Mouse (Mus musculus): ENCODE measurements around the gene 1700037H04Rik. TPM values are rescaled to one million over a fixed set of nuclear protein-coding genes. Genes with fewer than 3 reads are reported as not detected.
"Not testable (repeated sequence)": the region's sequence is repeated elsewhere in the genome, so short reads cannot be mapped to it uniquely, and the experiment has no call there.

1700037H04Rik gene
- polyA plus RNA-seq, 3 experiments from 2014 or later: 36.5 to 54.8 (median 46.3) TPM

DNA sequence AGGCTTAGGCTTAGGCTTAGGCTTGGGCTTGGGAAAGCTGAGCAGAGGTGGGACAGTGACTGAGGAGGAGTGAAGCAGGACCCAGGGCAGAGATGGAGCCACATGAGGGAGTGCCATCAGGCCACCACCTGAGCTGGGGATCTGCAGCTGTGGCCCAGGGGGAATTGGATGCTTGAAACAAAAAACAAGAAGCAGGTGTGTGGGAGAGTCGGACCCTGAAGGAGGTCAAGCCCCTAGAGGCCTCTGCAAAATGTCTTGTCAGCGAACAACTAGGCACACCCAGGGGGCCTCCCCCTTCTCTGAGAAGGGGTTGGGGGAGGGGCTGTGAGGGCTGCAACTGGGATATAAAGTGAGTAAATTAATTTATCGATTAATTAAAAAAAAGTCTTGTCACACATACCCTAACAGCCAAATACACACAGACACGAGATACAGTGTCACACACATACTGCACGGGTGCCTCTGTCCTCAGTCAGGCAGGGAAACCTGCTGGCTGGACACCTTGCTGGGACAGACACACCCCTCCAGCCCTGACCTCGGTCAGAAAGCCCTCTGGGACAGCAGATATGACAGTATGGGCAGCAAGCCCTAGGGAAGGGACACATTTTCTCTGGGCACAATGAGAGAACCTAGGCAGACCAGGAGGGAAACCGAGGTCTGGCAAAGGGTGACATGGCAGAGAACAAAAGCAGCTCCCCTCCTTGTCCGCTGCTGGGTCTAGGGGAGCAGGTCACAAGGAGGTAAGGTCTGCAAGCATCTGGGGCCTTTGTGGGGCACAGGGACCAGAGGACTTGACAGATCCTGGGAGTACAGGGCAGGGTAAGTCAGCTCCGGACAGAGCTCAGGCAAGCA is 33.7 kb downstream of the 1700037H04Rik start:
- ATAC-seq: no peak

DNA sequence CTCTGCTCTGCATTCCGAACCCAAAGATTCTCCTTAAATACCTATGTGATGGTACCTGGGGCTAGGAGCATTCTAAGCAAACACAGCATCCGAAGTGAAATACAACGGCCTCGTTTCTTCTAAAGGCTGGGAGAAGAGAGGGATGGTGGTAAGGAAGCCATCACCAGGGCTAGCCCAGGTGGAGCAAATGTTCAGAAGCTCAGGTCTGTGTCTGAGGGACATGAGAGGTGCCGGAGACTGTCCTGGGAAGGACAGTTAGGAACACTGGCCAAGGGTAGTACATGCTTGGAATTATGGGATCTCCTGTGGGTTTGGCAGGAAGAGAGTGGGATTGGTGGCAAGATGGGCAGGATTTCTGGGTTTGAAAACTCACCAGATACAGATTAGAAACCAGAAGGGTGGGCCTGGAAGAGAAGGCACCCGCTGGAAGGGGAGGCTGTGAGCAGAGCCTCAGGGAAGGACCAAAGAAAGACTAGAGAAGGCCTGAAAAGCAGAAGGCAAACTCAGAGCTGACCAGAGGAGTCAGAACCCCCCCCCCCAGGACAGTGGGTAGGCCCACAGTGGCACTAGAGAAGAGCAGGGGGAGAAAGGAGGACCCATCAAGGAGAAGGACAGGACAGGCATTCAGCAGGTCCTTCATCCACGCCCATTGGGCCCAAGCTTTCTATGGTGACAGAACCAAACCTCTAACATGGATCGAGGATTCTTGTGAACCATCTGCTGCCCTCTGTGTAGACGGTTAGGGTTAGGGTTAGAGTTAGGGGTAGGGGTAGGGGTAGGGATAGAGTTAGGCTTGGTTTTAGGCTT is 34.5 kb downstream of the 1700037H04Rik start:
- ATAC-seq: no peak

DNA sequence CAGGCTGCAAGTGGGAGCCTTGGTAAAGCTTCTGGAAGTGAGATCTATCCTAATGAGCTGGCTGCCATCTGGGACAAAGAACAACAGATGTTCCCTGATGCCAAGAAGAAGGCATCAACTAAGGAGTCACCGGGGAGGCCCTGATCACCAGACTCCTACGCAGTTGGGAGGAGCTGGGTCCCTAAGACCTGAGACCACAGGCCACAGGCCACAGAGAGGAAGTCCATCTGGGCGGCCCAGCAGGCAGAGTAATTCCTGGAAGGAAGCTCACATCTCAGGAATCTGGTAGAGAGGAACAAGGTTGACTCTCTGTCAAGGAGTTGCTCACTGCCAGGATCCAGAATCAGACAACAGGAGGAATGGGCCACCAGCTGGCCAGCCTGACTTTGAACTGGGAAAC is 35.7 kb downstream of the 1700037H04Rik start:
- ATAC-seq: no peak

DNA sequence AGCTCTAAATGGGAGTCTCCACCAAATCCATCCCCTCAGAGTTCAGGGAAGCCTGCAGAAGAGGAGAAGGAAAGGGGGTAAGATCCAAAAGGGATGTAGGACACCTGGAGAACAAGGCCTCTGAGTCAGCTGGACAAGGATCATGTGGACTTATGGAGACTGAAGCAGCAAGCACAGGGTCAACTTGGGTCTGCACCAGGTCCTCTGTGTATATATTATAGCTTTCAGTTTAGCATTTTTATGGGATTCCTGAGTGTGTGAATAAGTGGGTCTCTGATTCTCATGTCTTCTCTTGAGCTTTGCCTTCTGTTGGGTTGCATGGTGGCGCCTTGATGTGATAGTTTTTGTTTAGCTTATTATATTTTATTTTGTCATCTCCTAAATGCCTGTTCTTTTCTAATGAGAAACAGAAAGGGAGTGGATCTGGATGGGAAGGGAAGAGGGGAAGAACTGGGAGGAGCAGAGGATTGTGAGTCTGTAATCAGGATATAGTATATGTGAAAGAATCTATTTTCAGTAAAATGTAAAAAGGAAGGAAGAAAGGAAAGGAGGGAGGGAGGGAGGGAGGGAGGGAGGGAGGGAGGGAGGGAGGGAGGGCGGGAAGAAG is 40.8 kb downstream of the 1700037H04Rik start:
- ATAC-seq: no peak

DNA sequence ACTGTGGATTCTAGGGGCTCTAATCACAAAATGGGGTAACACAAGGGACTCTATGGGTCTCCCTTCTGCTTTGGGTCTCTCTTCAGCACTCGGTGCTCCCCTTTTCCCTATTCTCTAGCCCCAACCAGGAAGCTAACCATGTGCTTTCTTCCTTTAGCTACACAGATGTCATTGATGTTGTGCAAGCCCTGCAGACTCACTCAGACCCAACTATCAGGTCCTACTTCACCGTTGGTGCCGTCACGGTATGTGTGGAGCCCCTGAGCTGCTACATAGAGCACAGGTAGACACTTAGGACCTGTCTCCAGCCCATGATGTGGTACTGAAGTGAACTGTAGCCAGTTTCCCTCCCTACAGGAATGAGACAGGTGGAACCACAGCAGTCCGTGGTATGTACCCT is 53.9 kb downstream of the 1700037H04Rik start:
- no peak for ATAC-seq

DNA sequence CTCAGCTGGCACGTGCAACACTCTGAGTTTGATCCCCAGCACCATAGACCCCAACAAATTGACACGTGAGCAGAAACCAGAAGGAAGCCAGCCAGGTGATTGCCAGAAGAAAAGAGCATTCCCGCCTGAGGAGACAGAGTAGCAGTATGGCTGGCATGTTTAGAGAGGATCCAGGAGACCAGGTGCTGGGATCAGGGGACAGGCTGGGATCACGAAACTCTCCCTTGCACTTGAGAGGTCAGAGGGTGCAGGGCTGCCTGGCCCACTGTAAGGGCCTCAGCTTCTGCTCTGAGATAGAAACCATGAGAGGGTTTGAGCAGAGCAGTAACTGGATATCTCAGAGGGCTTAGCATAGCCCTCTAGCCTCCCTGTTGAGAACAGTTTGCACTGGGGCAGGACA is 54.8 kb downstream of the 1700037H04Rik start:
- ATAC-seq: not testable (repeated sequence)

DNA sequence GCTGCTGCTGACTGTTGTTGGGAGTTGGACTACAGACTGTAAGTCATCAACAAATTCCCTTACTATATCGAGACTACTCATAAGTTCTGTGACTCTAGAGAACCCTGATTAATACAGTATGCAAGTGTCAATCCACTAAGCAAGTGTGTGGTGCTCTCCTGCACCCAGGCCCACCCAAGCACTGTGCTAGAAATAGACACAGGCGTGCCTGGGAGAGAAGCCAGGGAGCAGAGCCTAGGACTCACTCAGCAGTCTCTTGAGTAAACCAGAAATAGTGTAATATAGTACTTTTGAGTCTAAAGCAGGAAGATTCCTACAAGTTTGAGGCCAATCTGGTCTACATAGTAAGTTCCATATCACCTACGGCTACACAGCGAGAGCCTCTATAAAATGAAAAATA is 55.9 kb downstream of the 1700037H04Rik start:
- no peak for ATAC-seq

DNA sequence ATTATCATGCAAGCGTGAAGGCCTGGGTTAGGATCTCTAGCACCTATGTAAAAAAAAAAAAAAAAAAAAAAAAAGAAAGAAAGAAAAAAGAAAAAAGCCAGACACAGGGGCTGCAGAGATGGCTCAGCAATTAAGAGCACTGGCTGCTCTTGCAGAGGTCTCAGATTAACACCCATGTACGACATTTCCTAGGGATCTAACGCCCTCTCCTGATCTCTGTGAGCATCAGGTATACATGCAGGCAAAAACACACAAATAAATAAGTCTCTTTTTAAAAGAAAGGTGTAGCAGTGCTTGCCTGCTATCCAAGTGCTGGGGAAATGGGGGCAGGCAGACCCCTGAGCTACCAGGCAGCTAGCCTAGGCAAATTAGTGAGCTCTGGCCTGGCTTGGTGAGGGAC is 58.4 kb downstream of the 1700037H04Rik start:
- ATAC-seq: no peak

DNA sequence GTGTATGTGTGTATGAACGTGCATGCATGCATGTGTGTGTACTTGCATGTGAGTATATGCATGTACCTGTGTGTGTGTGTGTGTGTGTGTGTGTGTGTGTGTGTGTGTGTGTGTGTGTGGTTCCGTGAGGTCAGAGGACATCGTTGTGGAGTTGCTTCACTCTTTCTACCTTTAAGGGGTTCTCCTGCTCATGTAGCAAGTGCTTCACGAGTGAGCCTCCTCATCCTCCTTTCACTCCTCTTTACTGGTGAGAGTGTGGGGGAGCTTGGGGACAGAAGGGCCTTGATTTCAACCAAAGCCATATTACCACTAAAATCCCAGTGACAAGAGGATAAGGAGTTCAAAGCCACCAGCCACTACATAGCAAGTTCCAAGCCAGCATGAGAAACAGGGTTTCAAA is 62.8 kb downstream of the 1700037H04Rik start:
- no peak for ATAC-seq

Other genes starting within 250 kb of the 1700037H04Rik start
- gene Gfra4, start 117.0 kb downstream of the 1700037H04Rik start, polyA plus RNA-seq (2017; shearing (Covaris generic)): under 1 TPM in 1 of 3 experiments, not detected in 2; 0.38 TPM
- under 1 TPM in 2 of 3 experiments, not detected in 1; 0.15 to 0.42 TPM for gene Adam33, start 96.3 kb downstream of the 1700037H04Rik start, polyA plus RNA-seq (2017; shearing (Covaris generic))
- not detected for gene Siglec1, start 73.3 kb downstream of the 1700037H04Rik start, polyA plus RNA-seq (2017; shearing (Covaris generic))
- gene Hspa12b, start 32.8 kb downstream of the 1700037H04Rik start, polyA plus RNA-seq (2017; shearing (Covaris generic)): under 1 TPM in 2 of 3 experiments, not detected in 1; 0.10 to 0.40 TPM
- not detected for gene Gm11037, start 26.6 kb downstream of the 1700037H04Rik start, polyA plus RNA-seq (2017; shearing (Covaris generic))
- 1 to 10 TPM; 2.4 to 3.1 (median 2.7) TPM for gene Cenpb, start 20.0 kb upstream of the 1700037H04Rik start, polyA plus RNA-seq (2017; shearing (Covaris generic))
- gene Cdc25b, start 26.9 kb upstream of the 1700037H04Rik start, polyA plus RNA-seq (2017; shearing (Covaris generic)): 100 to 1,000 TPM in 1 of 3 experiments, 10 to 100 TPM in 2; 55.5 to 163 (median 71.5) TPM
- under 1 TPM in 2 of 3 experiments, not detected in 1; 0.47 to 0.54 TPM for gene Spef1, start 27.2 kb upstream of the 1700037H04Rik start, polyA plus RNA-seq (2017; shearing (Covaris generic))
- gene Ap5s1, start 47.0 kb upstream of the 1700037H04Rik start, polyA plus RNA-seq (2017; shearing (Covaris generic)): 10 to 100 TPM; 13.4 to 25.1 (median 20.9) TPM
- gene Mavs, start 74.0 kb upstream of the 1700037H04Rik start, polyA plus RNA-seq (2017; shearing (Covaris generic)): 10 to 100 TPM; 18.2 to 20.5 (median 18.8) TPM
- gene Pank2, start 102.4 kb upstream of the 1700037H04Rik start, polyA plus RNA-seq (2017; shearing (Covaris generic)): 10 to 100 TPM in 2 of 3 experiments, 1 to 10 TPM in 1; 9.9 to 12.1 (median 11.9) TPM
- gene Rnf24, start 192.8 kb upstream of the 1700037H04Rik start, polyA plus RNA-seq (2017; shearing (Covaris generic)): under 1 TPM; 0.72 to 0.91 (median 0.75) TPM